Mouse (Mus musculus) 3134 (cell line): ENCODE data around the gene Irf1.

Source experiments
- DNase-seq: peaks from one replicate; pipeline ENCODE4 v3.0.0-alpha.2; 2011; ENCODE audit warnings: low spot score; ENCODE audit not compliant: insufficient read length; ENCODE audit errors: extremely low read depth

Irf1 gene

GRCm38 (mm10) chr11:53759545-53760406, 10.0 kb upstream of the Irf1 start:
- no peak for DNase-seq

GRCm38 (mm10) chr11:53761284-53761683, 8.5 kb upstream of the Irf1 start:
- DNase-seq, result peak; percentile 74

- peak; percentile 85 for DNase-seq
Measured at GRCm38 (mm10) chr11:53761822-53762221, 8.0 kb upstream of the Irf1 start.

GRCm38 (mm10) chr11:53762426-53762825, 7.4 kb upstream of the Irf1 start:
- no peak for DNase-seq

GRCm38 (mm10) chr11:53762827-53763495, 6.9 kb upstream of the Irf1 start:
- peak; percentile 88 for DNase-seq

GRCm38 (mm10) chr11:53763496-53764140, 6.2 kb upstream of the Irf1 start:
- peak; percentile 94 for DNase-seq

- no peak for DNase-seq
Measured at GRCm38 (mm10) chr11:53764581-53764980, 5.2 kb upstream of the Irf1 start.

- no peak for DNase-seq
Measured at GRCm38 (mm10) chr11:53768422-53769184, 1.2 kb upstream of the Irf1 start.

- no peak for DNase-seq
Measured at GRCm38 (mm10) chr11:53769185-53769576, 633 bp upstream of the Irf1 start.

- DNase-seq, result peak; percentile 87
Measured at GRCm38 (mm10) chr11:53770125-53770791, 444 bp downstream of the Irf1 start.

GRCm38 (mm10) chr11:53771001-53771744, 1.4 kb downstream of the Irf1 start:
- no peak for DNase-seq

- DNase-seq, result no peak
Measured at GRCm38 (mm10) chr11:53772536-53772935, 2.7 kb downstream of the Irf1 start.

- no peak for DNase-seq
Measured at GRCm38 (mm10) chr11:53773087-53773486, 3.3 kb downstream of the Irf1 start, which contains the start of gene Gm17334. Gene Gm17334 (minus strand): TSS chr11:53773187.

GRCm38 (mm10) chr11:53773641-53774360, 4.0 kb downstream of the Irf1 start:
- no peak for DNase-seq

- no peak for DNase-seq
Measured at GRCm38 (mm10) chr11:53774659-53775255, 4.9 kb downstream of the Irf1 start.

- no peak for DNase-seq
Measured at GRCm38 (mm10) chr11:53777736-53778135, 7.9 kb downstream of the Irf1 start.

- DNase-seq, result no peak
Measured at GRCm38 (mm10) chr11:53778455-53778854, 8.6 kb downstream of the Irf1 start.

GRCm38 (mm10) chr11:53779808-53780207, 10.0 kb downstream of the Irf1 start:
- DNase-seq, result no peak
